Mouse (Mus musculus) cerebellum, adult 11-12 months (tissue): ENCODE data around the gene Tmem176a.
"Not testable (repeated sequence)": the region's sequence is repeated elsewhere in the genome, so short reads cannot be mapped to it uniquely, and the experiment has no call there.

ENCODE experiments used
- DNase-seq: peaks from one replicate; pipeline ENCODE4 v3.0.0; 2022

Gene Tmem176a

DNA sequence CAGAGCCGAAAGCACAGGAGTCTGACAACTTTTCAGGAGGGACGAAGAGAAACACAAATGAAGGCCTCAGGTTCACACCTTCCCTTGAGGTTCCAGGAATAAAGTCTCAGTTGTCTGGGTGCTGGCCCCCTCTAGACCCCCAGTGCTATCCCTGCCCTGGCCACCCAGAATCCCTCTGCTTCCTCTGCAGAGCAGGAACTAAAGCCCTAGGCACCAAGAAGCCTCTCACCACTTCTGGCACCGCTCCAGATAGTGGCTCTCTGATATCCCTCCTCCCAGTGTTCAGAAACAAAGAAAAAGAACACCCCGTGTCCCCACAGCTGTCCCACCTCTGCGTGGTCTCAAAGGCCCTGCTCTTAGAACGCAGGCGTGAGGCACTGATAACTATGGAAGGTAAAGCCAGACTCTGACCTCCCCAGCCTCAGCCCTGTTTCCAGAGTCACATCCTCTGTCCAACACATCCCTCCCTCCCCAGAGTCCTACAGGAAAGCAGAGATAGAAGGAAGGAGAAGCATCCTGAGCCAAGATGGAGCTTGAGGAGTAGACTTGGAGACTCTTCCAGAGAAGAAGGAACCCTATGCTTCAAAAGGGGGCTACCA, at the start of gene Tmem176a:
TSS of gene Tmem176a (plus strand) at position 549 of the 599 bp plus-strand sequence.
- DNase-seq = no peak

DNA sequence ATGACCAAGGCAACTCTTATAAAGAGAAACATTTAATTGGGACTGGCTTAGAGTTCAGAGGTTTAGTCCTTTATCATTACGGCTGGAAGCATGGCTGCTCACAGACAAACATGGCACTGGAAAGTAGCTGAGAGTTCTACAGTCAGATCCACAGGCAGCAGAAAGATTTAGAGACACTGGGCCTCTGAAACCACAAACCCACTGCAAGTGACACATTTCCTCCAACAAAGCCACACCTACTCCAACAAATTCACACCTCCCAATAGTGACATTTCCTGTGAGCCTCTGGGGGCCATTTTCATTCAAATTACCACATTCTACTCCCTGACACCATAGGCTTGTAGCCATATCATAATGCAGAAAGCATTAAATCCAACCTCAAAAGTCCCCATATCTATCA, 38.8 kb upstream of the Tmem176a start:
- DNase-seq = no peak

DNA sequence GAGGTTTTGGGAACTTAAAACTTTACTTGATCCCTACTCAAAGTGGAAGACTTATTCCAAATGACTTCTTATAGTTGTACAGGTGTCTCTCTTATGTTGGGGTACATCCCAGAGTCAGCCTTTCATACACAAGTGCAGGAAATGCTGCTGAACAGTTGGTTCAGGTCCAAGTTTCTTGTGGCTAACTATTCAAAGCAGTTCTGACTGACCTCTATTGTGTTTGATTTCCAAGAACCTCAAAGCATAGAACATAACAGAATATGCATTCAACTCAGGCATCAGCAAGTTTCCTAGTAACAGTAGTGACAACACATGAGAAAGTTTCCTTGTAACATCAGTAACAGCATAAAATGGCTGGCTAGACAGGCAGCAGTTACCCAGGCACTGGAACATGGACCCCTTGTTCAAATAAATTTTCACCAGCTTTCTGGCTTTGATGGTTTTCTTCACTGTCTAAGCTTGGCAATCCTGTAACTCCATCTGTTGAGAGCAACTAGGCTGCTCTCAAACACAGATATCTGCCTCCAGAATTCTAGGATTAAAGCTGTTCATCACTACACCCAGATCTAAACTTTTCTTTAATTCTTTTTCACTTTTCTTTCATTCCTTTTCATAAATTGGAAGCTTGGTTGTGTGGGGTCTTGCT, 37.2 kb upstream of the Tmem176a start:
- no peak for DNase-seq

DNA sequence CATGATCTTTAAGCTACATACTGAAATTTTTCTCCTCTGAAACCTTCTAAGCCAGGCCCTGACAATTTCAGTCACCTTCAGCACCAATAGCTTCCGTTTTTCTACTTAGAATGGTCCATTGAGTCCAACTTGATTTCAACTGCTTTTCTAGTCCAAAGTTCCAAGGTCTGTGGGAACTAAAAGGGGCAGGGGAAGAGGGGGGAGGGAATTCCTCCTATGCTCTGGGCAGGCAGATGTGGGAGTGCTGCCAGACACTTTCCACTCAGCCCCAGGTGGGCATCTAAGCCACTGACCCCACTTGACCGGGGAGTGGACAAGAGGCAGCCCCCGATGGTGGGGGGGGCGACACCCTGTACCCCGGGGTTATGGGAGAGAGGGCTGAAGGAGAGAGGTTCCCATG, 36.4 kb upstream of the Tmem176a start:
- no peak for DNase-seq

DNA sequence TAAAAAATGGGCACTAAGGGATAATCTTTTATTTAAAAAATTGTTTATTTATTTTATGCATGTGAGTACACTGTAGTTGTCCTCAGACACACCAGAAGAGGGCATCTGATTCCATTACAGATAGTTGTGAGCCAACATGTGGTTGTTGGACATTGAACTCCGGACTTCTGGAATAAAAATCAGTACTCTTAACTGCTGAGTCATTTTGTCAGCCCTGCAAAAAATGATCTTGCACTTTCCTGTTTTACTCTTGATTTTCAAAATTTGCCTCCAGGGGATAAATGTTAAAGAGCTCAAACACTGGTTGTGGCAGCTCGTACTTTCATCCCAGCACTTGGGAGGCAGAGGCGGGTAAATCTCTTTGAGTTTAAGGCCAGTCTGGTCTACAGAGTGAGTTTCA, 34.0 kb upstream of the Tmem176a start:
- no peak for DNase-seq

DNA sequence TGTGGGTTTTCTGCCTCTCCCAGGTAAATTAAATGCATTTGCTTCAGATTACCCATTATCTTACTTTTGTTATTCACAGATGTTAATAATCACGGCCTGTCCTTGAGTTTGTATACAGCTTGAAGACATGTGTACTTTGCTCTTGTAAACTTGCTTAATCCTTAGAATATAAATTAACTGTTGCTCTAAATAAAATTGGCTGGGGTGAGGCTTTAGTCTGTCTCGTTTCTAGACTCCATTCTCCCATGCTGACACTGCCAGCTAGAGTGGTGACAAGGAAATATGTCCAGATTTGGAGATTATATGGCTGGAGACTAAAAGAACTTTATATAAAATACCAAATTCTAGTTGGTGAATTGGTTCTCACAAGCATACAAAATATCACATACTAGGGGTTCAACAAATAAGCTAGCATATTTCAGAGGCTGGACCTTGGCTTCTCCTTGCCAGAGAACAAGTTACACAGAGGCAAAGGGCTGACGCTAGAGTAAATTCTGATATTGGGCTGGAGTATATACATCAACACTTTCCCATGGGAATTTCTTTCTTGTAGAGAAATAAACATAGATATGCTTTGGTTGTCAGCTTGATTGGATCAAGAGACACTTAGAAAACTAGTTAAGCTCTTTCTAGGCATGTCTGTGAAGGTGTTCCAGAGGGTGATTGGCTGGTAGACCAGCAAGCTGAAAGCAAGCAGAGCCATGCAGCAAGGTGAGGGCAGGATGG, 31.1 kb upstream of the Tmem176a start:
- DNase-seq = no peak

DNA sequence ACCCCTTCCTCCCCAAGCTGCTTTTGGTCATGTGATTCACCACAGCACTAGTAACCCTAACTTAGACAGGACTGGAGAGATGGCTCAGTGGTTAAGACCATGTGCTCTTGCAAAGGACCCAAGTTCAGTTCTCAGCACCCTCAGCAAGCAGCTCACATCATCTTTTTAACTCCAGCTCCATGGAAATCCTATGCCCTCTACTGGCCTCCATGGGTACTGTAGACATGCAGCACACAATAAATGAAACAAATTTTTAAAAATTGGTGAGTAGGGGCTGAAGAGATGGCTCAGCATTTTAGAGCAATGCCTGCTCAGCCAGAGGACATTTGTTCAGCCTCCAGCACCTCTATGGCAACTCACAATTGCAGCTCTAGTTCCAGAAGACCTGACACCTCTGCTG, 25.7 kb upstream of the Tmem176a start:
- no peak for DNase-seq

DNA sequence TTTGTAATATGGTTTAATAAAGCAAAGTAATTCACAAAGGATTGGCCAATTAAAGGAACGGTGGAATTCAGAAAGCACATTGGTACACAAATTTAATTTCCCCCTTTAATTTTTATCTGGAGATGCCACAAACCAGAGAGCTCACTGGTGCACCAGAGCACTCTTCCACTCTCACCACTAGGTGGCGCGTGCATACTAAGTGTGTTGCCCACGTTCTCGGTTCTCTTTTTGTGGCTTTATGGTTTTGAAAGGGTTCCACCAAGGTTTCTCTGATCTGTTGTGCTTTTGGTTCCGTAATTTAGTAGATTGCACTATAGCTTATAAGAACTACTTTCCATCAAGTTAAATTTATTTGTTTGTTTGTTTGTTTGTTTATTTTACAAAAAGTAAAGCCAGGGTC, 22.9 kb upstream of the Tmem176a start:
- peak; percentile 16 for DNase-seq

DNA sequence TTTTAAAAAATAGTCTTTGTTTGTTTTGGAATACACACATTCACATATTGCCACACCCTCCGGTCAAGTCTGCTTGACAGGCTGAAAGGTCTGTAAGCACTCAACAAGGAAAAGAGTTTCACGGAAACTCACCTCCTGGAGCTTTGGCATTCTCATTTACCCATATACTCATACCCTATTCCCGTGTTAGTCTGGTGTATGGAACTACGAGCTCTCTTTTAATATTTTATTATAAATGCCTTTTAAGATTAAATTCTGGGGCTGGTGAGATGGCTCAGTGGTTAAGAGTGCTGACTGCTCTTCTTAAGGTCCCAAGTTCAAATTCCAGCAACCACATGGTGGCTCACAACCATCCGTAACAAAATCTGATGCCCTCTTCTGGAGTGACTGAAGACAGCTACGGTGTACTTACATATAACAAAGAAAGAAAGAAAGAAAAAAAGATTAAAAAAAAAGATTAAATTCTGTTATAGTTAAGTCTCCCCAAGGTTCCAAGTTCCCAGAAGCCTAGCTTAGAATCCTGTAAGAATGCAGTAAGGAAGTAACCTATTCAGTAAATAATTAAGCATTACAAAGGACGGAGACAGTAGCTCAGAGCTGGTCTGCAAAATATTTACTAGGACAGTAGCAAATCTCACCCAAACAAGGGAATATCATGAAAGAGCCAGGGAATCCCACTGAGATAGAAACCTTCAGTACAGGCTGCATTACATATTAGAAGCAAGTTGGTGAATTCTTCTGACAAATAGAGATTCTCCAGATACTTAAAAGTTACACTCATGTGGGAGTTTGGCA, 18.5 kb upstream of the Tmem176a start:
- not testable (repeated sequence) for DNase-seq

DNA sequence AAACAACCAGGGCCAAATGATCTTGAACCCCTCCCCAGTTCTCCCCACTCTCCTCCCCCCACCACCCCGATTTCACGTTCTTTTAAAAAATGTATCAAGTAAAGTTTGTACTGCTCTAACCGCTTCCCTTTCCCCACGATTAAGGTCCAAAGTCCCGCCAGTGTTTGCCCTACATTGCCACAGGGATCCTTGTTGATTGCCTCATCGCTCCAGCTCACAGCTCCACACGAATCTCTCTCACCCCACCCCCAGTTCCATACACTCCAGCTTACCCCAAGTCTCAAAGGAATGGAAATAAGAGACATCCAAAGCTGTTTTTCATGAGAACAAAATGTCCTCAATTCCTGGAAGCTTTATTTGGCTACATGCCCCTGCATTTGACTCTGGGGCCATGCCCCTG, 15.7 kb upstream of the Tmem176a start:
- DNase-seq = no peak

DNA sequence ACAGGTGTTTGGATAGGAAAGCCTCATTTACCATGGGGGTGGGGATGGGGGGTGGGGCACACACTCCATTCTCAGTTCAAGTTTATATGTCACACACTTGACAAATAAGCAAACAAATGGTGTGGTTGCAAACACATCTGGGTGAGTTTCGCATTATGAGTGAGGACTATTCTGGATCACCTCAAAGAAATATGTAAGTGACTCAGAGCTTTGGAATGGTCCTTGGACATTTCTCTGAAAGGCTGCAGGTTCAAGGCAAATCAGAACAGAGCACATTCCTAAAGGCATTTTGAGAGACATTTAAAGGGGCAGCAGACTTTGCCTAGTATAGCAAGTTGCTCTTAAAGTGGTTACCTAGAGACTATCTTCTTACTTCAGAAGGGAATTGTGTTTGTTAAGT, 11.7 kb upstream of the Tmem176a start:
- DNase-seq = no peak

DNA sequence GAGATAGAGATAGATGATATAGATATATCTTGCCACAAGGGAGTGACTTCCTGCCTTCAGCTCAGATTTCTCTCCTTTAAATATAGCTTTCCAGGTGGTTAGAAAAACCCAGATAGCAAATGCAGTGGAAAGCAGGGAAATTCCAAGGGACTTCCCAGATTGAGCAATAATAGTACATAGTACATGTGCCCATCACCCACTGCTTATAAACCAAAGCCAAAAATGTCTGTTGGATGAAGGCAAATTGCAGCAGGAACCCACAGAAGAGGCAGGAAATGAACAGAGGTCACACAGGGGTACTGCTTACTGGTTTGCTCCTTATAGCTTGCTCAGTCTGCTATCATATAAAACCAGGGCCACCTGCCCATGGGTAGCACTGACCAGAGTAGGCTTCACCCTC, 11.1 kb upstream of the Tmem176a start:
- no peak for DNase-seq

DNA sequence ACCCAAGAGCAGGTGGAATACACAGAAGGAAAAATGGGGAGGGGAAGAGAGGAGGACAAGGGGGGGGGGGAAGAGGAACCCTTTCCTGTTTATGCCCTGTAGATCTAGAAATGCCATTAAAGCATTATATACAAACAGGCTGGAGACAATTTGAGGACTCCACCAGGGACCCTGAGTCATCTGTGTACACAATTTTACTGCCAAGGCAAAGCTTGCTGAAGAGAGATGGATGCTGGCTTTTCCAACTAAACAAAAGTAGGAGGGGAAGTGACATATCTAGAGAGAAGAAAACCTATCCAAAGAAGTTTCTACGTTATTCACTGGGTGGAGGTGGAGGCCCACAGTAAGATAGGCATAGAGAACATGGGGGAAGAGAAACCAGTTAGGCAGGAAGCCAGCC, 10.5 kb upstream of the Tmem176a start:
- no peak for DNase-seq

DNA sequence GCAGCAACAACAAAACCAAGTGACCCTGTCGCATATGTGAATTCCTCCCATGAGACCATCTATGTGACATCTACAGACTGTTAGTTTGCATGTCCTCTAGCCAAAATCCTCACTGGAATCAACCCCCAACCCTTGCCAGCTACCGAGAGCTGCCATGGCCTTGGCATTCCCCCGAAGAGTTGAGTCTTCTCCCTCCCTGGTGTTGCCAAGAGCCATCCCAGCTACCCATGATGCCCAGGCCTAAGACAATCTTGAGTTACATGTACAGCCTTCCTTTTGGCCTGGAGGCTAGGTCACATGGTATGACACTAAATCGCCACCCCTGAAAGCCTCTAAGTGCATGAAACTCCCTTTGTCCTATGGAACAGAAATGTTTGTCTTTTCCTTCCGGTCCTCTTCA, 9.6 kb upstream of the Tmem176a start:
- no peak for DNase-seq

DNA sequence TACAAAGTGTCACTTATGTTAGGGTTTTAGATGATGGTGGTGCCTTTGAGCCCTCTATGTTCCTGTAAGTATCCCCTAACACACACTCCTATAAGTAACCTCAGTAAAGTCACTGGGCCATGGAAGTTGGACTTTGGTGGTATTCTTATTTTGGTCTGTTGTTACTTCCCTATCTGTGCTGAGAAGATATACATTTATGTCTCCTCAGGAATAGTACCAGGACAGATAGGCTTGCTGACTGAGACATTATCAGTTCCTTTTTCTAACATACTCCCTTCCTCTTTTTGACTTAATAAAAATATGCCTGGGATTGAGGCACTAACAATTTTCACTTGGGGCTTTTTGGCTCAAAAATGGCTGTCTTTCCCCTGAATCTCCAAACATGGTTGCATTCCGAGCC, 8.3 kb upstream of the Tmem176a start:
- DNase-seq = no peak

DNA sequence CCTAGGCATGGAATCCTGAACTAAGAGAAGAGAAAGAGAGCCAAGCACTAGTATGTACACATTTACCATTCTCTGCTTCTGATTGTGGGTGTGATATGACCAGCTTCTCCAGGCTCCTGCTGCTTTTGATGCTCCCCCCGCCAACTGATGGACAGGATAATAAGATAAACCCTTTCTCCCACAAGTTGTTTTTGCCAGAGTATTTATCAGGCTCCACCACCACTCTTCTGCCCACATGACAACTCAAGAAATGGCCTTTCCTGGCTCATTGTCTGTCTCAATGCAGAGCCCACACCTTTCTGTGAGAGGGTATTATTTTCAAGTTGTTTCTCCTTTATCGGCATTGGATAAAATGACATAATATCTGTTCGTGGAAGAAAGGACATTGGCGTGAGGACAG, 7.2 kb upstream of the Tmem176a start:
- no peak for DNase-seq

DNA sequence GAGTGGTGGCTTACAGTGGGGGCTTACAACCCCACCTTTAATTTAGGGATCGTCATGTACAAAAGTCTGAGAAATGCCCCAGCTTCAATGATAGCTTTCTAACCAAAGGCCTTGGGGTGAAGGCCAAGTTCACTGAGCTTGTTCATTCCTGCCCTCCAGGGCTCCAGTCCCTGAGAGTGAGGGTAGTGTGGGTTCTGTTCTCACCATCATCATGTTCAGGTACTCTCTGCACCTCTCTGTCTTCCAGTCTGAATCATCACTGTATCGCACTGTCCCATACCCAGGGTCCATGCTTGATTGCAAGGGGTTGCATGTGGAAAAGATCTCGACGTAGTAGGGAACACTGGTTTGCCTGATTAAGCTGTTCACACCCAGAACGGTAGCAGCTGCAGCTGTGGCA, 5.5 kb upstream of the Tmem176a start:
- no peak for DNase-seq

DNA sequence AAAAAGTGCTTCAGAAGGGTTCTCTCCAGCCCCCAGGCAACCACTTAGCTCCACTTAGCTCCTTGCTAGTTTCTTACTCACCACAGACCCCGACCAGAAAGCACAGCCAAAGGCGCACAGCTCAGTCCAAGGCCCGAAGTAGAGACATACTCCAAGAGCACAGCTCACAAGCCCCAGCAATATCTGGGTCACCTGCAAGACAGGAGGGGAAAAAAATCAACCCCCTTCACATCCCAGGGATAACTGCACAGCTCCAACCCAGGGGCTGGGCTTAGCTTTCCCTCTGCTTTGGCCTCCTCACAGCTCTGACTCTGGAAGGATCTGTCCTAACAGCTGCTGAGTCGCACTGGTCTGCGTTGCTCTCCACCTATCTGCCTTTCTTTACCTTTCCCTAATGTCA, 4.6 kb upstream of the Tmem176a start:
- no peak for DNase-seq

DNA sequence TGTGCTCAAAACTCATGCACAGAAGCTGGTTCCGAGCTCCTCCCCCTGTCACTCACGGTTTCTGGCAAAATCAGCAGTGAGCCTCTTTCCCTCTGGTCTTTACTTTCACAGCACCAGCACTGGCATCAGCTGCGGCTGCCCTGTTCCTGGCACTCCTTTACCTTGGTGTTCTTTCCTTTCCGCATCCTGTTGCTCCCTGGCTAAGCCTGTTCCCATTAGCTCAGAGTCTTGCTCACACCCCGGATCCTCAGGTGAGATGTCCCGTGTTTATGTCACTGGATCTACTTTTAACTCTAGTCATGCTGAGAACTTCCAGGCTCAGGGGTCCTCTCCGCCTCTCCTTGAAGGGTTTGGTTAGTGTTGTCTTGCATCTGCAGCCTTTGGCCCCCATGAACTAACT, 3.2 kb upstream of the Tmem176a start:
- DNase-seq = no peak

DNA sequence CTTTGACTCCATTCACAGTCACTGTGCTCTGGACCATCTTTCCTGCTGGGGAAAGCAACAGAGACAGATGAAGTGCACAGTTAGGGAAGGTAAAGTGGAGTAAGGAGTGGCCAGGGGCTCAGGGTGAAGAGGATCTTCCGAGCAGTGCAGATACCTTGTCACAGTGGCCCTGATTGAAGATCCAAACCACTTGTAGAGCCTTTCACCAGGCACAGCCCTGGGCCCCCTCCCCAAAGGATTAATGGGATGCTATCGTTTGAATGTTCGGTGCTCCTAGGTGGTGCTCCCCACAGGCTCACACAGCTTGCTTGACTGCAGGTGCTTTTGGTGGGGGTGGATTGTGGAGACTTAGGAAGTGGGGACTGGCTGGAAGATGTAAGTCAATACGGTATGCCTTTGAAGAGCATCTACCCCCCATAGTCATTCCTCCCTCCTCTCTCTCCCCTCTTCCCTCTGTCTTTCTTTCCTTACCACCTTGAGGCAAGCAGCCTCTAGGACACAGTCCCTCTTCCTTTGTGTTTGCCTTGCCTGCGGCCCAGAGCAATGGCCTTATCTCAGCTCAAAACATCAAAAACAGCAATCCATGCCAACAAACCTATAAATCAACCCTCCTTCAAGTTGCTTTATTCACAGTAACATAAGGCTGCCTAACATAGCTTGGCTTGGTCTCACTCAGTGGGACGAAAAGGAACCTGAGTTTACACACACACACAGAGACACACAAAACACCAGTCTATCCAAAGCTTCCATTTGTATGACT, 2.2 kb upstream of the Tmem176a start:
- DNase-seq = no peak

DNA sequence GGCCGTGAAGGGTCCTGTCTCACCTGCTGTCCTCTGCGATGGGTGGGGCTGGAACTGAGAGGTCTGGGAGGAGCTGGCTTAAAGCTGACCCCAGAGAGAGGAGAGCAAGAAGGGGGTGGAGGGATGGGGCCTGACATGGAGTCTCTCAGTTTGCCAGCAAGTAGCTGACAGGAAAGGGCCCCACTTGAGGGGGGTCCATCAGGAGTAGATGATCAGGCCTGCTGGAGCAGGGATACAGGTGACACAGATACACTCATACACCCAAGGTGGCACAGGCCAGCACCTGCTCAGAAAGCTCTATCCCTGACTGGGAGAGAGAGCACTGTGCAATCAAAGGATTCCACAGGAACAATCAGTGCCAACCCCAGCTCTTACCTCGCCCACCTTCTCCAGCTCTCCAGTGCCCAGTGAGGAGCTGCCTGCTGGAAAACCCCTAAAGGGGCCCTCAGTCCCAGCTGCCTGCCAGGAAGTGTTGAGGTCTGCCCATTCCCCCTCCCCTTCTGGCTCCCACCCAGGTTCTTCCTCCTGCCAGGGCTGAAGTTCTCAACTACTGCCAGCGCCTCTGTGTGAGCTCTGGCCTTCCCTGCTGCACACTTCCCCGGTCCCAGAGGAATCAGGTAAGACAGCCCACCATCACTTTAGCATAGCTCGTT, 380 bp downstream of the Tmem176a start, which contains the start of gene Tmem176b:
TSS of gene Tmem176b (minus strand) at position 524 of the 653 bp plus-strand sequence.
- peak; percentile 42 for DNase-seq
